Mouse (Mus musculus) gastrocnemius, adult 2 months (tissue): ENCODE measurements around the gene Styxl1. TPM values are rescaled to one million over a fixed set of nuclear protein-coding genes. Genes with fewer than 3 reads are reported as not detected.

Source experiments
- DNase-seq: peaks from one replicate; pipeline ENCODE4 v3.0.0; 2022
- H3K27ac ChIP-seq: fragments of 200-600 bp; 2 replicates; pipeline ENCODE4 v1.8.1; 2022; ENCODE audit warnings: mild to moderate bottlenecking
- H3K4me3 ChIP-seq: fragments of 200-600 bp; 2 replicates; pipeline ENCODE4 v1.8.1; 2022; ENCODE audit warnings: mild to moderate bottlenecking, moderate library complexity
- CTCF ChIP-seq: fragments of 200-600 bp; IDR thresholded peaks from 2 replicates; pipeline ENCODE4 v1.8.1; 2022; ENCODE audit warnings: antibody characterized with exemption, mild to moderate bottlenecking, moderate library complexity
- intact Hi-C: fragments of 180-260 bp; cut with DNase I; formaldehyde crosslinking; loops from one replicate; pipeline ENCODE4 v1.15.1; 2025
- total RNA-seq, 2 experiments: library from RNA; stranded (reverse); gene quantifications; 2 replicates each; pipeline ENCODE4 v1.2.3; 2021

The Styxl1 gene
- total RNA-seq, 2 experiments from 2014 or later, result not detected

DNA sequence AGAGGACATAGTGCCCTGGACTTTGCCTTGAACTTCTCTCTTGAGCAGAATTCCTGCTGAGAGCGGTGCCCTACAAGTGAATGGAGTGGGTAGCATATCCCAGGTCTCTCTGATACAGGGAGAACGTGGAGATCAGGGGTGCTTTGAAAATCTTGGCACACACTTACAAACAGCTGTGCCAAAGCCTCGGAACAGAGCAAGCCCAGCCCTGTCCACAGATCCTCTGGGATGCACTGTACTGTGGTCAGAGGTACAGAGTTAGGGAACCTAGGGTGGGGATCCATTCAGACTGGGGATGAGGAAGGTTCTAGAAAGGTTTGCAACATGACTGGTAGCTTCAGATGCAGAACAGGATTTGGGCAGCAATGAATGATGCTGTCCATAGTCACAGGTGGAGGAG is 58.1 kb downstream of the Styxl1 start:
- Histone ChIP-seq H3K4me3 (no peak overlapping the region), H3K27ac (0 out of 2 replicates have a peak overlapping the region, but pooled peaks have one; percentile 24)
- intact Hi-C loops, result no loop called here
- no peak for DNase-seq
- no peak for TF ChIP-seq CTCF

- no peak for DNase-seq
- Histone ChIP-seq H3K27ac (0 out of 2 replicates have a peak overlapping the region, but pooled peaks have one; percentile 24), H3K4me3 (no peak overlapping the region)
- intact Hi-C loops, result no loop called here
- no peak for TF ChIP-seq CTCF
These were observed 58.5 kb downstream of the Styxl1 start for GRCm38 (mm10) chr5:135719586-135720120.

DNA sequence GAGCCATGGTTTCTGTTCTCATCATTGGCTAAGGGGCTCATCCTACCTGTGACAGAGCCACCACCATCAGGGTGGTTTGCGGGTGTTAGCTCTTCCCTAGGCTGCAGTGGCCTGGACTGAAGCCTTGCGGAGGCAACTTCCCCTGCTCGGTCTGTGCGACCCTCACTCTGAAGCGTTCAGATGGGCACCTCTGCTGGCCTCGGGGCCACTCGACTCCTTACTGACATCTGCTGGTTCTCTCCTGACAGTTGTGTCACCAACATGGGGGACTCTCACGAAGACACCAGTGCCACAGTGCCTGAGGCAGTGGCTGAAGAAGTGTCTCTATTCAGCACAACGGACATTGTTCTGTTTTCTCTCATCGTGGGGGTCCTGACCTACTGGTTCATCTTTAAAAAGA is 62.6 kb downstream of the Styxl1 start:
- no peak overlapping the region for H3K4me3 ChIP-seq
- intact Hi-C loops, result no loop called here
- H3K27ac ChIP-seq, result no peak overlapping the region
- peak; percentile 61 for TF ChIP-seq CTCF
- no peak for DNase-seq

DNA sequence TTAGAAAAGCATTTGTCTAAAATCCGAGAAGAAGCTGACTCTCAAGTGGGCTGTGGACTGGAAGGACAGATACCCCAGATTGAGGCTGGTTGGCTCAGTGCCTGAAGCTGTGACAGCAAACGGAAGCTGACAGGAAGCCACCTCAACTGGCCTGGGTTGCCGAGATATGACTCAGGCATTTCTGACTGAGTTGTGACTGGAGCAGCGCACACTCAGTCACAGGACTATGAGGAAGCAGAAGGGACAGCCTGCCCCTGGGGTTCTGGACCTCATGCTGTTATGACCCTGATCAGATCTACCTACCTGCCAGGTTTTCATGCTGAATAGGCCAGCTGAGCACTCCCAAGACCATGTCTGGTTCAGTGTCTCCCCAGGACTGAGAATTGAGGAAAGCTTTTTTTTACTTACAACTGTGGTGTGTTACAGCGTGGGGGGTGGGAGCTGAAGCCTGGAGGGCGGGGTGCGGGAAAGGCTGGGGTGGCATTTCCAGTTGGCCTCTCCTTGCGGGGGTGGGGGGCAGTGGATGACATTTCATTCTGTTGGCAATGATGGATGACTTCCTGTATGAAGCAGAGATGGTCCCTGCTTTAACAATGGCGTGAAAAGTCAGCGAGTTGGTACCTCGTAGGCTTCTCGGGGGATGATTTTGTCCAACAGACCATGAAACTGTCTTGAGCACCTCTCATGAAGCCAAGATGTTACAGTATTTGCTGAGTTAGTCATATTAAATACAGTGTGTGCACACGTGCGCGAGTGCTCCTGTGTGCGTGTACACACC is 64.6 kb downstream of the Styxl1 start:
- intact Hi-C loops, result no loop called here
- TF ChIP-seq CTCF, result no peak
- DNase-seq, result peak; percentile 74

DNA sequence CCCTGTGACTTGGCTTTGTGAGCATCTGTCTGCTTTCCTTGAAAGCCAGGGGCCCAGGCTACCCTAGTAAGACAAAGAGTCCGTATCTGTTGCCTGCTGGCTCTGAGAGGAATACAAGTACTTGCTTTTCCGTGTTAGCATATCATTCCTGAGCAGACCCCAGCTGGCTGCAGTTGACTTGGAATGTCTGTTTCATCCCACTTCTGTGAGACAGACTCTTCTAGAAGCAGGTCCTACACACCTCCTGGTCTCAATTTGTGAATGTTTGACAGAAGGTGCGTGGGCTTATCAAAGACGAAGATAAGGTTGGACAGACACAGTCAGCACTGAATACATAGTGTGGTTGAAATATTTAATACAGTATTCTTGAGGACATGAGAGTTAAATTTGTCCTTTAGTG is 65.4 kb downstream of the Styxl1 start:
- Histone ChIP-seq H3K4me3 (no peak overlapping the region), H3K27ac (peak overlapping the region; percentile 71; the same call in 1 of the 2 replicates)
- no peak for DNase-seq
- intact Hi-C loops, result no loop called here
- no peak for TF ChIP-seq CTCF

More for the DNA sequence above, 64.6 kb downstream of the Styxl1 start:
- Histone ChIP-seq H3K4me3 (no peak overlapping the region), H3K27ac (peak overlapping the region; percentile 71)

- DNase-seq, result no peak
These were observed 66.4 kb downstream of the Styxl1 start for GRCm38 (mm10) chr5:135711582-135712355.

GRCm38 (mm10) chr5:135710599-135711214 is 67.5 kb downstream of the Styxl1 start:
- intact Hi-C loops, result no loop called here
- H3K4me3 ChIP-seq, result no peak overlapping the region
- DNase-seq, result peak; percentile 69
- no peak for TF ChIP-seq CTCF
- H3K27ac ChIP-seq, result peak overlapping the region; percentile 81

More at GRCm38 (mm10) chr5:135711582-135712355, 66.4 kb downstream of the Styxl1 start:
- Histone ChIP-seq H3K4me3 (no peak overlapping the region), H3K27ac (peak overlapping the region; percentile 81)
- TF ChIP-seq CTCF, result no peak
- intact Hi-C loops, result no loop called here

GRCm38 (mm10) chr5:135709716-135710115 is 68.5 kb downstream of the Styxl1 start:
- intact Hi-C loops, result no loop called here
- no peak for TF ChIP-seq CTCF
- no peak for DNase-seq

GRCm38 (mm10) chr5:135707855-135708254 is 70.3 kb downstream of the Styxl1 start:
- no peak overlapping the region for H3K4me3 ChIP-seq
- TF ChIP-seq CTCF, result no peak
- H3K27ac ChIP-seq, result peak overlapping the region; percentile 83
- intact Hi-C loops, result no loop called here
- DNase-seq, result peak; percentile 65

More at GRCm38 (mm10) chr5:135709716-135710115, 68.5 kb downstream of the Styxl1 start:
- no peak overlapping the region for H3K4me3 ChIP-seq
- 0 out of 2 replicates have a peak overlapping the region, but pooled peaks have one; percentile 10 for H3K27ac ChIP-seq

- TF ChIP-seq CTCF, result no peak
- peak overlapping the region; percentile 83 for H3K27ac ChIP-seq
- intact Hi-C loops, result no loop called here
- no peak overlapping the region for H3K4me3 ChIP-seq
- DNase-seq, result no peak
These were observed 71.1 kb downstream of the Styxl1 start for GRCm38 (mm10) chr5:135707039-135707438.

- Histone ChIP-seq H3K4me3 (no peak overlapping the region), H3K27ac (no peak overlapping the region)
- no peak for DNase-seq
- no peak for TF ChIP-seq CTCF
- intact Hi-C loops, result no loop called here
These were observed 72.8 kb downstream of the Styxl1 start for GRCm38 (mm10) chr5:135705383-135705782.

DNA sequence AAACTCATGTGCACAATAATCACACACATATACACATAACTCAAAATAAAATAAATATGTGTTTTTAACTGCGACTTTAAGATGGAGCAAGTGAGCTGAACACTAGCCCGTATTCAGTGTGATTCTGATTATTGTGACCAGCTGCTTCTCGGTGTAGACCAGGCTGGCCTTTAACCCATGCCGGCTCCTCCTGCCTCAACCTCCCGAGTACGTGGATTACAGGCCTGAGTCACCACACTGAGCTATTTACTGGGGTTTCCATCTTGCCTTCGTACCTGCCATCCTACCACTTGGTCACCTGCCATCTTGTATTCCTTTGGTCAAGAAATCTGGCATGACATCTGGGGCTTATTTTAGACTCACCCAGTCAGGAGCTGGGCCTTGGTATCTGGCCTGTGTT is 74.8 kb downstream of the Styxl1 start:
- Histone ChIP-seq H3K4me3 (no peak overlapping the region), H3K27ac (peak overlapping the region; percentile 74; the same call in 1 of the 2 replicates)
- no peak for DNase-seq
- no peak for TF ChIP-seq CTCF
- intact Hi-C loops, result no loop called here
